Mouse (Mus musculus): ENCODE results near the gene Mark3.

The Mark3 gene

DNA sequence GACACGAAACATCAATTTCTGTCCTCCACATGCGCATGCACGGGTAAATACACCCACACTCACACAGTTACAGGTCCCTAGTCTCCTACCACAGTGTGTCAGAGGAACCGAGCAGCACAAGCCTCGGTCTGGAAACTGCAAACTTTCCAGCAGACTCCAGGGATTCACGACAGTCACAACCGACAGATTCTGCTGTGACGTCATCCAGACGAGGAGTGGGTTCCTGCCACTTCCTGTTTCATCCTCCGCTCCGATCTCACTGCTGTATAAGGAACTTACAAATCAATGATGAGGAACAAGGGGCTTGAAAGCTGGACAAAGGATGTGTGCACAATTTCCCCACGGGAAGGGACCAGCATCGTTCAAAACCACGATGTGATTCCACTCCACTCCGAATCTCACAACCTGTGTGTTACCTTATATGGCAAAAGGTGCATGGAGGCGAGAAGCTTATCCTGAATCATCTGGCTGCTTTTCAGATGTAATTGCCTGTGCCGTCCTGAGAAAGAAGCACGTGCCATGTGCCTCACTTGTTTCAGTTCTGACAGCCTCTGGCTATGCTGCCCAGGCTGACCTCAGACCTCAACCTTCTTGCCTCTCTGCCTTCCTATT lies 14.6 kb upstream of the Mark3 start:
- DNase-seq (ENCODE audit: low spot score in 2 of 2): no peak

GRCm38 (mm10) chr12:111560286-111560685 lies 14.0 kb upstream of the Mark3 start:
- DNase-seq (ENCODE audit: low spot score in 2 of 2): no peak

- DNase-seq (ENCODE audit: low spot score in 2 of 2): no peak
Observed at GRCm38 (mm10) chr12:111562276-111562814, 12.0 kb upstream of the Mark3 start.

- DNase-seq (ENCODE audit: low spot score in 2 of 2): no peak
Observed at GRCm38 (mm10) chr12:111563076-111563629, 11.2 kb upstream of the Mark3 start.

DNA sequence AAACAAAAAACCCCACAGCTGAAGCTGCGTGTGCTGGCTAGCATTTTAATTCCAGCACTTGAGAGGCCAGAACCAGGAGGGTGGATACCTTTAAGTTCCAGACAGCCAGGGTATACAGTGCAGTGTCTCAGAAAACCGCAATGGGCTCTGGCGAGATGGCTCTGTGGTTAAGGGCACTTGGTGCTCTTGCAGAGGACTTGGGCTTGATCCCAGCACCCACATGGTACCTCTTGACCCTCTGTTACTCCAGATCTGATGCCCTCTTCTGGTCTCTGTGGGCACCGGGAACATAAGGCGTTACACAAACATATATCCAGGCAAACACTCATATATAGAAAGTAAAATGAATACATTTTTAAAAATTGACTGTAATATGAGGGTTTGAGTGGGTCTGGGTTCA lies 9.0 kb upstream of the Mark3 start:
- DNase-seq (ENCODE audit: low spot score in 2 of 2): no peak

- DNase-seq (ENCODE audit: low spot score in 2 of 2): no peak
Observed at GRCm38 (mm10) chr12:111568836-111569235, 5.5 kb upstream of the Mark3 start.

- no peak for DNase-seq (ENCODE audit: low spot score in 2 of 2)
Observed at GRCm38 (mm10) chr12:111572406-111572805, 1.9 kb upstream of the Mark3 start.

- no peak for DNase-seq (ENCODE audit: low spot score in 2 of 2)
Observed at GRCm38 (mm10) chr12:111573315-111573714, 1.0 kb upstream of the Mark3 start.

DNA sequence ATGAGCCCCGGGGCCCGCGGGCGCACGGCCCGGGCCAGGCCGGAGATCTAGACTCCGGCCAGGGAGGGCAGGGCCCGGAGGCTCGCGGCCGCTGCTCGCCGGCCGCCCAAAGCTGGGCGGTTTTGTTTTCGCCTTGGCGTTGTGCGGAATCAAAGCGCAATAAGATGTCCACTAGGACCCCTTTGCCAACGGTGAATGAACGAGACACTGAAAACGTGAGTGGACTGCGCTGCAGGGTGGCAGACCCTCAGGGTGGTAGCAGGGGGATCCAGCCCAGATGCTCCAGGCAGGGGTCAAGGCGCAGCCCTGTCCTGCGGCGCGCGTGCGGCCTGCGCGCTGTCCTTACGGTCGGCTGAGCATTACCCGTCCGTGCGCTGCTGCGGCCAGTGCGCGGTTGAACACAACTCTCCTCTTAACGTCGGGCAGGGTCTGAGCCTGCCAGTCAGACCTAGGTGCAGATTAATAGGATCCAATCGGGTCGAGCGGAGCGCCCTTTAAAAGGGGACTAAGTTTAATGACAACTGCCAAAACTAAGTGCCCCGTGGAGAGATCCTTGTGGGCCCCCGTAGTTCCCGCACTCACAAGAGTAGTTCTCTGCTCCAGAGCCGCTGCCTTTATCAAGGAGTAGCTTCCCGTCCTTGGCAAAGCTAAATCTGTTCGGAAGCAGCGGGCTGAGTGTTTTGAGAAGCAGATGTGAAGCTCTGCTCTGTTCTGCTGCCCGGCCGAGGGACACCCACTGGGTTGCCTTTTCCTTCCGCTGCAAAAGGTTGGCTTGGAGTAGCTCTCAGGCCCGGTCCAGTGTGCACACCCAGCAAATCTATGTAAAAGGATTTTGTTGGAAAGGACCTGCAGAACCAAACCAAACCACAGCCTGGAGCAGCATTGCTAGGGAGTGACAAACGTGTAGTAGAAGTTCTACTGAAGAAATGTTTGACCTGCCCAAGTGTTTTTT lies 840 bp downstream of the Mark3 start:
- DNase-seq (ENCODE audit: low spot score in 2 of 2): peak; percentile 46 to 75

DNA sequence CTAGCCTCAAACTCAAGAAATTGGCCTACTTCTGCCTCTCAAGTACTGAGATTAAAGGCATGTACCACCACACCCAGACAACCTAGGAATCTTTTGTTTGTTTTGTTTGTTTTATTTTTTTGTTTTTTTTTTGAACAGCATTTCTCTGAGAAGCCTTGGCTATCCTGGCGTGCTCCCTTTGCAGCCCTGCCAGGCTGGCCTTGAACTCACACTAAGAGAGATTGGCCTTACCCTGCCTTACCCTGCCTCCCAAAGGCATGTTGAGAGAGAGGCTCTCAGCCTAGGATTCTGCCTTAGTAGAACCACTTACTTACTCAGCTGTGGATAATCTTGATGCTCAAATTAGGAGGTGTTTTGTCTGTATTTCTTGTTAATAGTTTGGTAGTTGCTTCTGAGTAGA lies 8.7 kb downstream of the Mark3 start:
- DNase-seq (ENCODE audit: low spot score in 2 of 2): no peak

GRCm38 (mm10) chr12:111584401-111584800 lies 10.1 kb downstream of the Mark3 start:
- DNase-seq (ENCODE audit: low spot score in 2 of 2): no peak

DNA sequence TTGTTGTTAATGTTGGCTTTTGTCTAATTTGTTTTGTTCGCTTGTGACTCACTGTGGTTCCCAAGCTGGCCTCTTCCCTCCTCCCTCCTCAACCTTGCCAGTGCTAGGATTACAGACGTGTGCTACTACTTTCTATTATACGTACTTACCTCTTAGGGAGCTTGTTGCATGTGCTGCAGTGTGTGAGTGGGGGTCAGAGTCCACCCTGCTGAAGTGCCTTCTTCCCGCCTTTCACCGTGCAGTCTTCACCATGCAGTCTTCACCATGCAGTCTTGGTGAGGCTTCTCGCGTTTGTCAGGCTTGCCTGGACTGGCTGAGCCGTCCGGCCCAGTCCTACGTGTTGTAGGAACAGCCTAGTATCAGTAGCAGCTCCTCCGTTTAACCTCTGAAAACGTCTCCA lies 12.9 kb downstream of the Mark3 start:
- DNase-seq (ENCODE audit: low spot score in 2 of 2): no peak

GRCm38 (mm10) chr12:111592407-111593021 lies 18.2 kb downstream of the Mark3 start:
- DNase-seq (ENCODE audit: low spot score in 2 of 2): no peak

DNA sequence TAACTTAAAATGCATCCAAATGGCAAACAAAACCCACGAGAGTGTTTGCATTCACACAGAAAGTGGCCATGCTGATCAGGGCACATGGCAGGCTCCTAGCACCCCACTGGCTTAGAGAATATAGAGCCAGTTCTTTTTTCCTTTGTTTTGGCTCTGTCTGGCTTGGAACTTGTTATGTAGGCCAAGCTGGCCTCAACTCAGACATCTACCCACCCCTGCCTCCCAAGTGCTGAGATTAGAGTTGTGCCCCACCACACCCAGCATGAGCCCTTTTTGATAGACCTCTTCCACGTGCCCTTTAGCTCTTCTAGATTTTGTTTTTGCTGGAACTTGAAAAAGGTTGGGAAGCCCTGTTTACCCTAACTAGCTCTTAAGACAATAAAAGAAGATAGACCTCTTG lies 19.5 kb downstream of the Mark3 start:
- DNase-seq (ENCODE audit: low spot score in 2 of 2): no peak

DNA sequence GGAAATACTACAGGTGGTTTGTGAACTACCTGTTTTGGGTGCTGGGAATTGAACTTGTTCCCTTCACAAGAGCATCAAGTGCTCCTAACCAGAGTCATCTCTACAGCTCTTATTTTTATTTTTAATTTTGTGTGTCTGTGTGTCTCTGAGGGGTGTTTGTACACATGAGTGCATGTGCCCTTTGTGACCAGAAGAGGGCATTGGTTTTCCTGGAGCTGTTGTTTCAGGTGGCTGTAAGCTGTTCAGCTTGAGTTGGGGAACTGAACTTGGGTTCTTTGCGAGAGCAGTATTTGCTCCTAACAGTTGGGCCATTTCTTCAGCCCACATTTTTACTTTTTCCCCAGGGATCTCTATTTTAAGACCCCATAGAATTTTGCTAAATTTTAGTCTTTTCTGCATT lies 23.0 kb downstream of the Mark3 start:
- no peak for DNase-seq (ENCODE audit: low spot score in 2 of 2)

- DNase-seq (ENCODE audit: low spot score in 2 of 2): no peak
Observed at GRCm38 (mm10) chr12:111598902-111599301, 24.6 kb downstream of the Mark3 start.

GRCm38 (mm10) chr12:111599640-111600039 lies 25.3 kb downstream of the Mark3 start:
- no peak for DNase-seq (ENCODE audit: low spot score in 2 of 2)

DNA sequence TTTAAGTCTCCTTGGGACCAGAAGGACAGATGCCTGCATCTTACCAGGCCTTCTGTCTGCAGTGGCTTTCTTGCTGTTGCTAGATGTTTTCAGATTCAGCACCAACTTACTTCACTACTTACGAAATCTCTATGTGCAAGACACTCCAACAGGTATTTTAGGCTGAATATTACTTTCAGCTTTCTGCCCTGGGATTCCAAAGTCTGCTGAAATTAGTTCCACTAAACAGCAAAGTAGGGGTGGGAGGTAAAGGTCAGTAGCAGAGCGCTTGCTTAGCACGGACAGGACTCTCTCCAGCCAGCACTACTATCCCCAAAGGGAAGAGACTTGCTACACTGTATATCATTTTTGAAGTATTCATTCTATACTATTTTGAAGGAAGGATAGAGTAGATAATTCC lies 29.5 kb downstream of the Mark3 start:
- no peak for DNase-seq (ENCODE audit: low spot score in 2 of 2)

GRCm38 (mm10) chr12:111605619-111606018 lies 31.3 kb downstream of the Mark3 start:
- DNase-seq (ENCODE audit: low spot score in 2 of 2): no peak

- DNase-seq (ENCODE audit: low spot score in 2 of 2): no peak
Observed at GRCm38 (mm10) chr12:111608015-111608414, 33.7 kb downstream of the Mark3 start.

- no peak for DNase-seq (ENCODE audit: low spot score in 2 of 2)
Observed at GRCm38 (mm10) chr12:111614475-111615141, 40.3 kb downstream of the Mark3 start.

GRCm38 (mm10) chr12:111618266-111618665 lies 43.9 kb downstream of the Mark3 start:
- DNase-seq (ENCODE audit: low spot score in 2 of 2): no peak

Data from spleen, postnatal 4 days (tissue).